ENCODE assay signal across 21 mouse cellular contexts in the genomic region with DNA sequence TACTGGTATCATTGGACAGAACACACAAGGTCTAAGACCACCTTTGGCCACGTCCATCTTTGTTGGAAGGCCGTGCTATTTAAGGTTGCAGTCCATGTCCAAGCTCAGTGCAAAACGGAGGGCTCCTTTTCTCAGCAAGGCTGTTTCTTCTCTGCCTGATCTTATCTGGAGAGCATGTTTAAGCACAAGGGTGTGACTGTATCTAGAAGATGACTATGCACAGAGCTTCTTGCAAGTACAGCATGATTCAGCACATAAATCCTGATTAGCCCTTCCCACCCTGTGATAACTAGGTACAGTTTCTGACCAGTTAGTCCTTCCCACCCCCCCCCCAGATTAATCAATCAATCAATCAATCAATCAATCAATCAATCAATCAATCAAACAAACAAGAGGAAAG. TPM values are rescaled to one million over a fixed set of nuclear protein-coding genes. Genes with fewer than 3 reads are reported as not detected.
DNase-seq lines count a peak whose midpoint lies in the region; ATAC-seq and TF ChIP-seq lines count a peak whose summit lies in the region.
"Had no signal": no experiment of that assay in that cellular context is flagged by ENCODE, and none has a peak within 500 bp of the region (broad histone marks: within the 10 kb centered on the region; RNA-seq: fewer than 3 reads in every experiment).

No protein-coding gene starts in this region.

- no peaks in the 10 kb centered on the region for H3K36me3 ChIP-seq in intestine, postnatal 0 days (ENCODE audit: control insufficient read depth, insufficient read depth)
- no peaks in the 10 kb centered on the region for H3K36me3 ChIP-seq in liver, embryonic 16.5 days (ENCODE audit: control insufficient read depth, insufficient read depth)
- H3K36me3 ChIP-seq: embryonic facial prominence, embryonic 13.5 days; hindbrain, embryonic 12.5 days; limb, embryonic 13.5 days; lung, embryonic 15.5 days; midbrain, embryonic 12.5 days had no signal

- no peak overlapping the region for H3K9ac ChIP-seq in intestine, postnatal 0 days (ENCODE audit: low read depth, low read length)
- H3K9ac ChIP-seq in liver, embryonic 16.5 days (ENCODE audit: low read depth, low read length): no peak overlapping the region
- H3K9ac ChIP-seq: embryonic facial prominence, embryonic 13.5 days; hindbrain, embryonic 12.5 days; limb, embryonic 13.5 days; lung, embryonic 15.5 days; midbrain, embryonic 12.5 days had no signal

- DNase-seq in heart, adult 11 months: peak; percentile 37
- DNase-seq in heart, postnatal 36 days: no peak
- DNase-seq in MN1 (ENCODE audit: low spot score): peak; percentile 42
- no peak for DNase-seq in frontal cortex, postnatal 36 days (ENCODE audit: low spot score in 2 of 2)
- DNase-seq in frontal cortex, postnatal 25 days (ENCODE audit: low spot score in 2 of 2): no peak
- no peak for DNase-seq in gastrocnemius, postnatal 14 days
- DNase-seq: cerebellum, postnatal 10 days; layer of hippocampus, postnatal 36 days; lung, postnatal 4 days; retina, postnatal 1 day; thymus, postnatal 25 days had no signal

- no peak overlapping the region for H3K27ac ChIP-seq in intestine, postnatal 0 days (ENCODE audit: low read depth, low read length)
- H3K27ac ChIP-seq in liver, embryonic 16.5 days (ENCODE audit: low read length): no peak overlapping the region
- H3K27ac ChIP-seq: embryonic facial prominence, embryonic 13.5 days; hindbrain, embryonic 12.5 days; limb, embryonic 13.5 days; lung, embryonic 15.5 days; midbrain, embryonic 12.5 days had no signal

- ATAC-seq in intestine, postnatal 0 days: peak; percentile 62; the same call in 1 of the 2 replicates
- ATAC-seq in liver, embryonic 16.5 days (ENCODE audit: low read depth): peak; percentile 92
- ATAC-seq: CD4-positive, CD25-positive, alpha-beta regulatory T cell, adult 4 months; forebrain, embryonic 14.5 days had no signal

- 76% methylated on average over 3 of the region's 3 CpGs for WGBS in intestine, postnatal 0 days
- 54% methylated on average over 3 of the region's 3 CpGs for WGBS in liver, embryonic 16.5 days (ENCODE audit: insufficient replicate concordance)

- intact Hi-C loops in heart, postnatal 36 days (cut with DNase I): no loop called here
- intact Hi-C loops in gastrocnemius, postnatal 14 days (cut with DNase I; ENCODE audit: low total_unique reads): no loop called here

- H3K9me3 ChIP-seq in intestine, postnatal 0 days (ENCODE audit: control insufficient read depth): no peaks in the 10 kb centered on the region
- H3K9me3 ChIP-seq in liver, embryonic 16.5 days (replicated peaks; ENCODE audit: control insufficient read depth, low read length): no peaks in the 10 kb centered on the region
- H3K9me3 ChIP-seq: embryonic facial prominence, embryonic 13.5 days; hindbrain, embryonic 12.5 days; limb, embryonic 13.5 days; lung, embryonic 15.5 days; midbrain, embryonic 12.5 days had no signal

- H3K4me1 ChIP-seq in intestine, postnatal 0 days (replicated peaks; ENCODE audit: control insufficient read depth, insufficient read depth, low read length): no peaks in the 10 kb centered on the region
- H3K4me1 ChIP-seq in liver, embryonic 16.5 days (ENCODE audit: control insufficient read depth, low read depth, low read length): peaks cover 12% of the 10 kb centered on the region
- H3K4me1 ChIP-seq: hindbrain, embryonic 12.5 days; limb, embryonic 13.5 days; lung, embryonic 15.5 days; midbrain, embryonic 12.5 days had no signal

- H3K27me3 ChIP-seq in intestine, postnatal 0 days (replicated peaks; ENCODE audit: control insufficient read depth, insufficient read depth, low read length): no peaks in the 10 kb centered on the region
- no peaks in the 10 kb centered on the region for H3K27me3 ChIP-seq in liver, embryonic 16.5 days (ENCODE audit: control insufficient read depth, insufficient read depth, low read depth, low read length)
- H3K27me3 ChIP-seq: embryonic facial prominence, embryonic 13.5 days; hindbrain, embryonic 12.5 days; limb, embryonic 13.5 days; lung, embryonic 15.5 days; midbrain, embryonic 12.5 days had no signal

- no peak for TF ChIP-seq CTCF in intestine, postnatal 0 days (IDR thresholded peaks at IDR 0.05; ENCODE audit: low read depth)

- no peak overlapping the region for H3K4me2 ChIP-seq in intestine, postnatal 0 days (replicated peaks; ENCODE audit: low read depth)
- H3K4me2 ChIP-seq in liver, embryonic 16.5 days (ENCODE audit: low read depth, low read length): 0 out of 2 replicates have a peak overlapping the region, but pooled peaks have one; percentile 14
- H3K4me2 ChIP-seq: embryonic facial prominence, embryonic 13.5 days; hindbrain, embryonic 12.5 days; limb, embryonic 13.5 days; lung, embryonic 15.5 days; midbrain, embryonic 12.5 days had no signal

- no peak overlapping the region for H3K4me3 ChIP-seq in intestine, postnatal 0 days (ENCODE audit: low read depth, low read length)
- H3K4me3 ChIP-seq in liver, embryonic 16.5 days (ENCODE audit: low read depth, low read length): no peak overlapping the region
- H3K4me3 ChIP-seq: embryonic facial prominence, embryonic 13.5 days; hindbrain, embryonic 12.5 days; limb, embryonic 13.5 days; lung, embryonic 15.5 days; midbrain, embryonic 12.5 days had no signal

RNA-seq across cellular contexts. Expression of a gene that starts 25.4 kb away (rescaled TPM):
- 1 to 10 TPM; 2.1 to 2.4 TPM for total RNA-seq in heart, postnatal 36 days (2021)
- 19.2 and 20.9 TPM in 2 replicates for polyA plus RNA-seq in intestine, postnatal 0 days (2015; fragmentation: Nextera tagmentation; extraction: Ambion mirVana)
- polyA plus RNA-seq in liver, embryonic 16.5 days (2015; fragmentation: Nextera tagmentation; extraction: Ambion mirVana): 13.5 and 16.3 TPM in 2 replicates
- total RNA-seq in gastrocnemius, postnatal 14 days (2021): 10 to 100 TPM; 20.5 to 28.2 TPM
- total RNA-seq: monocyte, adult 5-6 weeks had no signal

Comparison
In these comparisons a context has a peak if more than half of its experiments do, and no peak if none do; other contexts are left out.
1. DNase-seq: peak in heart, adult 11 months (single experiment) and MN1 (single experiment); none in heart, postnatal 36 days (0 of 2), frontal cortex, postnatal 36 days (0 of 2), frontal cortex, postnatal 25 days (0 of 2) and gastrocnemius, postnatal 14 days (single experiment).
2. RNA of a gene that starts 25.4 kb away (total RNA-seq): 20.5 to 28.2 TPM in gastrocnemius, postnatal 14 days; 2.1 to 2.4 TPM in heart, postnatal 36 days; every median in the first group is over 4 times any median in the second.